Mouse (Mus musculus) midbrain, embryonic 13.5 days (tissue): ENCODE data around the gene Camk2b. TPM values are rescaled to one million over a fixed set of nuclear protein-coding genes. Genes with fewer than 3 reads are reported as not detected.
A peak's percentile ranks its signal among the peaks of the same experiment; 100 is the strongest.

Experiments
- ATAC-seq: fragments of 200-750 bp; cut with Nextera tagmentation; 2 replicates; pipeline ENCODE4 v1.8.0; 2017; ENCODE audit warnings: mild to moderate bottlenecking, moderate TSS enrichment, moderate library complexity
- H3K27ac ChIP-seq: fragments of 300-500 bp; sonication (generic); 2 replicates; pipeline ENCODE4 v1.5.1; 2015; ENCODE audit warnings: inconsistent platforms, mild to moderate bottlenecking, moderate library complexity
- H3K27me3 ChIP-seq: fragments of 300-500 bp; sonication (generic); 2 replicates; pipeline ENCODE4 v1.6.1; 2015; ENCODE audit warnings: mild to moderate bottlenecking, inconsistent platforms
- H3K36me3 ChIP-seq: fragments of 300-500 bp; sonication (generic); 2 replicates; pipeline ENCODE4 v1.6.1; 2015; ENCODE audit warnings: mild to moderate bottlenecking, inconsistent platforms
- H3K4me1 ChIP-seq: fragments of 300-500 bp; sonication (generic); replicated peaks from 2 replicates; pipeline ENCODE4 v1.6.1; 2015; ENCODE audit warnings: inconsistent platforms
- H3K4me2 ChIP-seq: fragments of 300-500 bp; sonication (generic); replicated peaks from 2 replicates; pipeline ENCODE4 v1.6.1; 2015; ENCODE audit warnings: moderate library complexity, mild to moderate bottlenecking, inconsistent platforms
- H3K4me3 ChIP-seq: fragments of 300-500 bp; sonication (generic); replicated peaks from 2 replicates; pipeline ENCODE4 v1.5.1; 2015; ENCODE audit warnings: mild to moderate bottlenecking, inconsistent platforms
- H3K9ac ChIP-seq: fragments of 300-500 bp; sonication (generic); replicated peaks from 2 replicates; pipeline ENCODE4 v1.6.1; 2015; ENCODE audit warnings: mild to moderate bottlenecking, inconsistent platforms
- H3K9me3 ChIP-seq: fragments of 300-500 bp; sonication (generic); 2 replicates; pipeline ENCODE4 v1.6.1; 2016; ENCODE audit warnings: mild to moderate bottlenecking, inconsistent platforms
- WGBS: fragments of 180-500 bp; shearing (Covaris S2); methylation state at CpG from one replicate; pipeline ENCODE4 v1.1.7; 2015; 5-methylcytosine and 5-hydroxymethylcytosine counted together
- polyA plus RNA-seq: library from polyadenylated mRNA; unstranded; fragments of >200 nt; fragmentation: Nextera tagmentation; extraction: Ambion mirVana; gene quantifications from 2 replicates; pipeline ENCODE4 v1.2.1, GENCODE M21; 2015

Camk2b gene
- polyA plus RNA-seq, 1 experiment from 2014 or later = 45.6 TPM

GRCm38 (mm10) chr11:5995989-5996388 is 70.2 kb downstream of the Camk2b start:
- Histone ChIP-seq H3K27ac (no peak overlapping the region), H3K4me2 (no peak overlapping the region), H3K4me3 (no peak overlapping the region), H3K9me3 (no peaks in the 10 kb centered on the region), H3K4me1 (peaks cover 16% of the 10 kb centered on the region), H3K36me3 (no peaks in the 10 kb centered on the region), H3K9ac (no peak overlapping the region), H3K27me3 (no peaks in the 10 kb centered on the region)
- WGBS = 17% methylated on average over 8 of the region's 8 CpGs
- ATAC-seq = peak; percentile 45

DNA sequence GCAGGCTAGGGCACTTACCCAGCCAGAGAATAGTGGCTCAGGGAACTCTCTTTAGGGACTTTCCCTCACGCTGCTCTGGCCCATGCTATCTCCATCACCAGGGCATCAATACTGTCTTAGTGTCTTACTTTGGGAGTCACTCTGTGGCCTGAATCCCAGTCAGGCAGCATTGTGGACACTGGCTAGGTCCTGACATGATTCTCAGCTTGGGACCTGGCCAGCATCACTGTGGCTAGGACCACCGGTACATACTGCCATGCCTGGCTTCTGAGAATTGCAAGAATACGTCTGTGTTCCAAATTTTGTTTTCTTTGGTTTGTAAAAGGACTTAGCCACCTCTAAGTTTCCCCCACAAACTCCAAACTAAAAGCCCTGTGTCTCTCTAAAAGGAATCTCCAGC is 71.3 kb downstream of the Camk2b start:
- no peak overlapping the region for H3K4me2 ChIP-seq
- H3K4me3 ChIP-seq = no peak overlapping the region
- no peaks in the 10 kb centered on the region for H3K9me3 ChIP-seq
- 61% methylated on average over 3 of the region's 3 CpGs for WGBS
- no peak overlapping the region for H3K9ac ChIP-seq
- ATAC-seq = no peak
- peaks cover 5% of the 10 kb centered on the region for H3K4me1 ChIP-seq
- H3K27me3 ChIP-seq = no peaks in the 10 kb centered on the region
- H3K27ac ChIP-seq = no peak overlapping the region
- no peaks in the 10 kb centered on the region for H3K36me3 ChIP-seq

DNA sequence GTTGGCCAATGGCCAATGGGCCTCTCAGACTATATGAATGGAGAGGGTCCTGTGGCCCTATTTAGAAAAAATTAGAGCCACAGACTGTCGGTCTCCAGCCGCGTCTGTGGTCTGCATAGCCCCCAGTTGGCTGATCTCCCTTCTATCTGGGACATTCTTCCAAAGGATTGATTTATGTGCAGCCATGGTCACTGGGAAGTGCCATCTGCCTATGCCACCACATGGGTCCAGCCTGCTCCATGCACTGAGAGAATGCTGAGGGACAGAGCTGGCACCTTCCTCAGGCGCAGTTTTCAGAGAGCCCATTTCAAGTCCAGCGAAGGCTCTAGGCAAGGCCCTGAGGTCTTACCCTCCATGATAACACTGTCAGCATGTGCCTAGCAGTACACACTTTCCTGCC is 72.0 kb downstream of the Camk2b start:
- 90% methylated on average over 5 of the region's 5 CpGs for WGBS
- H3K36me3 ChIP-seq = no peaks in the 10 kb centered on the region; the same call in 1 of the 2 replicates
- no peak overlapping the region for H3K4me2 ChIP-seq
- ATAC-seq = no peak
- no peaks in the 10 kb centered on the region for H3K9me3 ChIP-seq
- H3K4me3 ChIP-seq = no peak overlapping the region
- H3K9ac ChIP-seq = no peak overlapping the region
- no peaks in the 10 kb centered on the region for H3K4me1 ChIP-seq
- no peak overlapping the region for H3K27ac ChIP-seq
- no peaks in the 10 kb centered on the region for H3K27me3 ChIP-seq

DNA sequence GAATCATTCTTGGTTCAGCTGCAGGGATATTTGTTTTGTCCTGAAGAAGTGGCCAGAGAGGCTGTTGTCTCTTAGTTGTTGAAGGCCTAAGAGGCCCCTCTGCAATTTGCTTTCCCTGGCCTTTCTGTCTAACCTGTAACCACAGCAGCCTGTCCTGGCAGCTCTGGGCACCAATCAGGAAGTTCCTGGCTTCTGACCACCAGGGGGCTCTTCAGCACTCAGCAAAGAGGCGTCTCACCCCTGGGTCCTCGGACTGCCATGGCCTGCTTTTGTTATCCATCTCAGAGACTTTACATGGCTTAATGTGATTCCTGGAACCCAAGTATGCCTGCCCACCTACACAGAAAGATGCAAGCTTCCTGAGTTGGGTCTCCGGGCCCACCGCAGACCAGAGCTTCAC is 75.3 kb downstream of the Camk2b start:
- Histone ChIP-seq H3K27me3 (no peaks in the 10 kb centered on the region), H3K4me3 (no peak overlapping the region), H3K4me1 (no peaks in the 10 kb centered on the region), H3K4me2 (no peak overlapping the region), H3K9me3 (no peaks in the 10 kb centered on the region), H3K9ac (no peak overlapping the region), H3K36me3 (no peaks in the 10 kb centered on the region; the same call in 1 of the 2 replicates), H3K27ac (no peak overlapping the region)
- no peak for ATAC-seq
- WGBS = 34% methylated on average over 4 of the region's 4 CpGs

DNA sequence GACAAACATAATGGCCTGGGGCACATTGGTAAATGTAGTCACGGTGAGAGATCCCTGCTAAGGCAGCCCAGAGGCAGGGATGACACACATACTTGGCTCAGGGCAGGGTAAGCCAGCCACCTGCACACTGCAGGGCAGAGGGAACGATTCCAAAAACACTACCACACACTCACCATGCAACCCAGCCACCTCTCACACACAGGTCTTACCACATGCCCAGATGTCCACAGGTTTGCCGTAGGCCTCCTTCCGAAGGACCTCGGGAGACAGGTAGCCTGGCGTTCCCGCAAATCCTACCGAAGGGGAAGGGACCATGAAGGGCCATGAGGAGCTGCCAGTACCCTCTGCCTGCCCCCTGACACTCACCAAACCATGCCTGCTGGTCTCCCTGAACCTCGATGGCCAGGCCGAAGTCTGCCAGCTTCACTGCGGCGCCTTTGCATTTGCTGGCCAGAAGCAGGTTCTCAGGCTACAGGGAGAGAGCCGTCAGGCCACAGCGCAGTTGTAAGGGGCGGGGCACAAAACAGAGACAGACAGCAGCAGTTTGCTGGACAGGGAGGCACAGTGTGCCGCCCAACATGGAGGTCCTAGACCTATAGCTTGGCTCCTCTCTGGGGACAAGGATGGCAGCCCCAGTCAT is 76.1 kb downstream of the Camk2b start:
- 86% methylated on average over 16 of the region's 16 CpGs for WGBS
- ATAC-seq = no peak
- H3K4me1 ChIP-seq = no peaks in the 10 kb centered on the region
- H3K27me3 ChIP-seq = no peaks in the 10 kb centered on the region
- H3K9ac ChIP-seq = no peak overlapping the region
- no peak overlapping the region for H3K27ac ChIP-seq
- H3K9me3 ChIP-seq = no peaks in the 10 kb centered on the region
- no peaks in the 10 kb centered on the region; the same call in 1 of the 2 replicates for H3K36me3 ChIP-seq
- H3K4me3 ChIP-seq = no peak overlapping the region
- no peak overlapping the region for H3K4me2 ChIP-seq

DNA sequence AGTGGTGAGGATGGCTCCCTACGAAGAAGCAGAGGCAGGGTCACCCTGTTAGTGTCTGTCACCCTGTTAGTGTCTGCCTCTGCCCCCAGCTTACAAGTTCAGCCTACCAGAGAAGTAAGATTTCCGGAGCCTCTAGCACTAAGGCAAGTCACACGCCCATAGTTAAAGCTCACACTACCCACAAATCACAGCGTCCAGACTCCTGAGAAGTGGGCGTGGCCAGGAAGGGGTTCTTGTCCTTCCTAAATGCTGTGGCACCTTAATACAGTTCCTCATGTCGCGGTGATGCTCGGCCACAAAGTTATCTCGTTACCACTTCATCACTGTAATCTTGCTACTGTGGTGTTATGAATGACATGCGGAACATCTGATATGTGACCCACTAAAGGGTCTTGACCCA is 78.0 kb downstream of the Camk2b start:
- WGBS = 83% methylated on average over 10 of the region's 10 CpGs
- no peaks in the 10 kb centered on the region; the same call in 1 of the 2 replicates for H3K36me3 ChIP-seq
- no peaks in the 10 kb centered on the region for H3K9me3 ChIP-seq
- H3K9ac ChIP-seq = no peak overlapping the region
- no peaks in the 10 kb centered on the region for H3K4me1 ChIP-seq
- no peaks in the 10 kb centered on the region for H3K27me3 ChIP-seq
- H3K4me2 ChIP-seq = no peak overlapping the region
- no peak overlapping the region for H3K4me3 ChIP-seq
- H3K27ac ChIP-seq = no peak overlapping the region
- ATAC-seq = no peak

- no peak overlapping the region for H3K9ac ChIP-seq
- H3K36me3 ChIP-seq = no peaks in the 10 kb centered on the region
- H3K4me1 ChIP-seq = no peaks in the 10 kb centered on the region
- no peaks in the 10 kb centered on the region for H3K27me3 ChIP-seq
- no peak for ATAC-seq
- no peak overlapping the region for H3K4me3 ChIP-seq
- no peak overlapping the region for H3K4me2 ChIP-seq
- H3K27ac ChIP-seq = no peak overlapping the region
- no peaks in the 10 kb centered on the region for H3K9me3 ChIP-seq
- 95% methylated on average over 5 of the region's 5 CpGs for WGBS
Observed at GRCm38 (mm10) chr11:5983629-5984028, 82.5 kb downstream of the Camk2b start.

DNA sequence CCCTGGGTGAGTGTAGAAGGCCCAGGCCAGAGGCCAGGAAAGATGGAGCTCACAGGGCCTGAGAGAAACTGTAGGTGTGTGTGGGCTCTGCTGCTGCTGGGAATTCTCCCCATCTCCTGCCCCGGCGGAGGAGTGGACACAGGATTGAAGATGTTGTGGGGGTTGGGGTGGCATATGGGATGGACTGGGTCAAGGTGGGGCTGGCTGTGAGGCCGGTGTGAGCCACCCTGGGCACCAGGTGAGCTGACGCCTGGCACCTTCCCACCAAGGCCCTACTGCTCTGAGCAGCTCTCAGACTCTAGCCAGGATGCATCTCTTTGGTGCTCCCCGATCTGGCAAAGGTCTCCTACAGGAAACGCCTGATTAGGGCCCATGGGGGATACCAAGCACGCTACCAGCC is 84.8 kb downstream of the Camk2b start:
- Histone ChIP-seq H3K9me3 (no peaks in the 10 kb centered on the region), H3K4me2 (no peak overlapping the region), H3K4me3 (no peak overlapping the region), H3K4me1 (no peaks in the 10 kb centered on the region), H3K9ac (no peak overlapping the region), H3K27me3 (no peaks in the 10 kb centered on the region), H3K36me3 (no peaks in the 10 kb centered on the region), H3K27ac (no peak overlapping the region)
- WGBS = 85% methylated on average over 7 of the region's 7 CpGs
- no peak for ATAC-seq

DNA sequence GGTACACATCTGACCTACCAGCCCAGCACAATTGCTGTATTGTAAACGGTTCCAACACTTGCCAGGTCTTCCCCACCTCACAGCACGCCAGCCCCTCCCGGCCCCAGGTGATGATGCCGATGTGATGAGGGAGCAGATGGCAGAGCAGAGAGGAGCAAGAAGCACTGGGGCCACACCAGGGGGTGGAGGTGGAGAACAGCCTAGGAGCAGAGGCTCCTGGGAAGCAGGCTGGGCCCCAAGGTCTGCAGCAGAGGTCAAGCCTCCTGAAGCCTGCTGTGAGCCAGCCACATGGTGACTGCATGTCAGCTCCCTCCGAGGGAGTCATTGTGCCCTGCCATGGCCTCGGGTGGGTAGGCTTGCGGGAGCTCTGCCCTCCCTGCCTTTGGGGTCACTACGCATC is 85.6 kb downstream of the Camk2b start:
- no peak for ATAC-seq
- Histone ChIP-seq H3K4me1 (no peaks in the 10 kb centered on the region), H3K27ac (no peak overlapping the region), H3K4me3 (no peak overlapping the region), H3K27me3 (no peaks in the 10 kb centered on the region), H3K9ac (no peak overlapping the region), H3K4me2 (no peak overlapping the region), H3K36me3 (no peaks in the 10 kb centered on the region), H3K9me3 (no peaks in the 10 kb centered on the region)
- WGBS = 72% methylated on average over 8 of the region's 8 CpGs

DNA sequence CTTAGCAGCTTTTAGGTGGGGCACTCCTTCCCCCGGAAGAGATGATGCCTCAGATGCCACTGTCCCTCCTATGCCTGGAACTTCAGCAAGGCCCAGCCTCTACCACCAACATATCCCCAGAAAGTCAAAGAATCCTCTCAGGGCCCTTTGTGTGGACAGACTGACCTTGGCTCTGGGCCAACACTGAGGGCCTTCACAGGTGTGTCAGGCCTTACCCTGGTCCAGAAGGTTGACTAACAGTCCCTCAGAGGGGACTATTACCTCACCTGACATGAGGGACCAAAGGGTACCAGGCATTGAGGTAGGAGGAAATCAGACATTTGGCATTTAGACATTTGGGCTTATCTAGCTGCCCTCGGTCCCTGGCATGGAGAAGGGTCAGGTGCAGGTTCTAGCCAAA is 86.1 kb downstream of the Camk2b start:
- Histone ChIP-seq H3K4me3 (no peak overlapping the region), H3K27me3 (no peaks in the 10 kb centered on the region), H3K4me2 (no peak overlapping the region), H3K36me3 (no peaks in the 10 kb centered on the region), H3K9ac (no peak overlapping the region), H3K4me1 (no peaks in the 10 kb centered on the region), H3K27ac (no peak overlapping the region), H3K9me3 (no peaks in the 10 kb centered on the region)
- no peak for ATAC-seq
- 93% methylated on average over 2 of the region's 2 CpGs for WGBS

DNA sequence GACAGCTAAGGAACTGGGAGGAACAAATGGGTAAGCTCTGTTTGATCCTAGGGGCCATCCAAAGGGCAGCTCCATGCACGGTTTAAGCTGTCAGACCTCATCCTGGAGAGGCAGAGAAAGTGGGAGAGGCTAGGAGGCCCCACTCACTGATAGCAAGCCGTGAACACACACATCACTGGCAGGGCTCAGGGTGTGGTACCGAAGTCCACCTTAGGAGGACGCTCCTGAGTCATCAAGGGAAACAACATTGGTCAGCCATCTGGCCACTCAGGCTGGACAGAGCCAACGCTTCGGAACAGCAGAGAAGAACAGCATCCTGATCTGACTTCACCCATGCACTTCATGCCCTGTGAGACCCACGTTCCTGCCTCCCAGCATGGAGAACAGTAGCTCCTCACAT is 87.1 kb downstream of the Camk2b start:
- H3K9me3 ChIP-seq = no peaks in the 10 kb centered on the region
- 87% methylated on average over 7 of the region's 7 CpGs for WGBS

GRCm38 (mm10) chr11:5976106-5976505 is 90.1 kb downstream of the Camk2b start:
- 21% methylated on average over 9 of the region's 9 CpGs for WGBS
- Histone ChIP-seq H3K4me2 (no peak overlapping the region), H3K27ac (no peak overlapping the region), H3K9me3 (no peaks in the 10 kb centered on the region), H3K9ac (0 out of 2 replicates have a peak overlapping the region, but pooled peaks have one; percentile 8), H3K36me3 (peaks cover 16% of the 10 kb centered on the region), H3K4me1 (no peaks in the 10 kb centered on the region), H3K27me3 (no peaks in the 10 kb centered on the region), H3K4me3 (no peak overlapping the region)
- ATAC-seq = no peak

More for the DNA sequence above, 87.1 kb downstream of the Camk2b start:
- no peaks in the 10 kb centered on the region for H3K27me3 ChIP-seq
- H3K27ac ChIP-seq = no peak overlapping the region
- H3K4me3 ChIP-seq = no peak overlapping the region
- no peak overlapping the region for H3K4me2 ChIP-seq
- no peak for ATAC-seq
- no peak overlapping the region for H3K9ac ChIP-seq
- H3K36me3 ChIP-seq = no peaks in the 10 kb centered on the region
- no peaks in the 10 kb centered on the region for H3K4me1 ChIP-seq

- ATAC-seq = no peak
- 51% methylated on average over 2 of the region's 2 CpGs for WGBS
- Histone ChIP-seq H3K27me3 (no peaks in the 10 kb centered on the region), H3K9ac (no peak overlapping the region), H3K4me1 (no peaks in the 10 kb centered on the region), H3K4me3 (no peak overlapping the region), H3K9me3 (no peaks in the 10 kb centered on the region), H3K4me2 (no peak overlapping the region), H3K27ac (no peak overlapping the region), H3K36me3 (peaks cover 26% of the 10 kb centered on the region)
Observed at GRCm38 (mm10) chr11:5975068-5975467, 91.1 kb downstream of the Camk2b start.
